Mouse (Mus musculus): ENCODE data around the gene Gprc5d. TPM values are rescaled to one million over a fixed set of nuclear protein-coding genes. Genes with fewer than 3 reads are reported as not detected.

The Gprc5d gene
- total and polyA plus RNA-seq, 3 experiments = not detected

DNA sequence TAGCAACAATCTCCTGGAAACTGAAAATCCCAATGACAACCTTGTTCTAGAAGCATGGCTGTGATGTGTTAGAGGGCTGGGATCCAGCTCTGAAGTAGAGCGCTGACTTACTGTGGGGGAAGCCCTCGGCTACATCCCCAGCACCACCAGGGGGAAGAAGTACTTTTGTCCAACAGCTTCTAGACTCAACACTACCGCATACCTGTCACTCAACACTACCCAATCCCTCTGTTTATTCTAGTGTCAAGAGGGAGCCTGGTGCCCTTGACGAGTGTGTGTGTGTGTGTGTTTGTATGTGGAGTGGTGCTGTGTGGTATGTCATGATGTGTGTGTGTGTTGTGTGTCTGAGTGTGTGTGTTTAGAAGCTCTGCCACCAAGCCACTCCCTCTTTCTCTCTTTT, 39.4 kb upstream of the Gprc5d start:
- DNase-seq (ENCODE audit: extremely low read depth) = no peak
- Histone ChIP-seq H3K4me1 (ENCODE audit: control insufficient read depth in 1 of 2, insufficient read depth in 2 of 2) (peaks cover 0 to 3% of the 10 kb centered on the region in 2 experiments; a peak in 1 of 4 replicates), H3K4me3 (replicated peaks in 1 of 3; ENCODE audit: low read depth in 2 of 3, low read length in 2 of 3, poor library complexity in 1 of 3) (no peak overlapping the region), H3K79me2 (replicated peaks; ENCODE audit: control insufficient read depth, extremely low read depth, insufficient read depth, poor library complexity, severe bottlenecking) (no peaks in the 10 kb centered on the region), H3K9me3 (replicated peaks; ENCODE audit: low read length) (peaks cover 3% of the 10 kb centered on the region), H3K27ac (ENCODE audit: insufficient read depth, low read depth) (no peak overlapping the region), H3K9ac (ENCODE audit: insufficient read depth, low read depth) (no peak overlapping the region), H3K4me2 (ENCODE audit: insufficient read depth, low read depth, poor library complexity, severe bottlenecking) (no peak overlapping the region), H3K36me3 (replicated peaks in 1 of 2; ENCODE audit: control insufficient read depth in 1 of 2, insufficient read depth in 1 of 2, low read length in 1 of 2) (no peaks in the 10 kb centered on the region), H3K27me3 (replicated peaks) (no peaks in the 10 kb centered on the region)
- TF ChIP-seq MEF2A (IDR thresholded peaks at IDR 0.05; ENCODE audit: borderline replicate concordance, low read depth, low read length) = no peak
- TF ChIP-seq TBP (conservative IDR thresholded peaks at IDR 0.05; ENCODE audit: low read depth, low read length) = no peak
- TF ChIP-seq POLR2AphosphoS2 (IDR thresholded peaks at IDR 0.05; ENCODE audit: low read depth, low read length) = no peak
- TF ChIP-seq RAD21 (IDR thresholded peaks at IDR 0.05; ENCODE audit: low read depth, low read length) = no peak
- no peak for TF ChIP-seq ZMIZ1 (IDR thresholded peaks at IDR 0.05; ENCODE audit: low read depth, low read length)
- TF ChIP-seq CHD1 (IDR thresholded peaks at IDR 0.05; ENCODE audit: low read depth, low read length) = no peak
- no peak for TF ChIP-seq MXI1 (IDR thresholded peaks at IDR 0.05; ENCODE audit: low read depth, low read length)
- TF ChIP-seq MYC (IDR thresholded peaks at IDR 0.05; ENCODE audit: low read depth, low read length) = no peak
- no peak for TF ChIP-seq E2F4 (IDR thresholded peaks at IDR 0.05; ENCODE audit: insufficient replicate concordance, low read depth, low read length)
- no peak for TF ChIP-seq PAX5 (IDR thresholded peaks at IDR 0.05; ENCODE audit: low read length)
- no peak for TF ChIP-seq POLR2A (IDR thresholded peaks at IDR 0.05; ENCODE audit: low read depth, low read length)
- TF ChIP-seq BHLHE40 (IDR thresholded peaks at IDR 0.05; ENCODE audit: low read depth, low read length) = no peak
- no peak for TF ChIP-seq UBTF (IDR thresholded peaks at IDR 0.05; ENCODE audit: low read depth, low read length)
- TF ChIP-seq TCF12 (IDR thresholded peaks at IDR 0.05; ENCODE audit: low read depth, low read length) = no peak
- TF ChIP-seq HCFC1 (IDR thresholded peaks at IDR 0.05; ENCODE audit: low read depth, low read length) = no peak
- TF ChIP-seq CHD2 (IDR thresholded peaks at IDR 0.05; ENCODE audit: low read length) = no peak
- TF ChIP-seq SMC3 (IDR thresholded peaks at IDR 0.05; ENCODE audit: low read depth, low read length) = no peak
- no peak for TF ChIP-seq ZNF384 (IDR thresholded peaks at IDR 0.05; ENCODE audit: low read depth, low read length)
- TF ChIP-seq ELF1 (IDR thresholded peaks at IDR 0.05; ENCODE audit: low read depth, low read length) = no peak
- TF ChIP-seq USF1 (IDR thresholded peaks at IDR 0.05; ENCODE audit: low read depth, low read length) = no peak
- dilution Hi-C loops (cut with MboI; ENCODE audit: extremely low pct_ligation_motif_present, extremely low pct_unique_long_range_greater_than_20kb, low sequenced_read_pairs) (no loop called here), in situ Hi-C loops (cut with MboI; ENCODE audit: low pct_ligation_motif_present, low pct_unique_long_range_greater_than_20kb, low sequenced_read_pairs) (loop anchor here (10.0 kb wide), 2 partner anchors 87 to 217 kb away; no protein-coding TSS in a partner anchor)

DNA sequence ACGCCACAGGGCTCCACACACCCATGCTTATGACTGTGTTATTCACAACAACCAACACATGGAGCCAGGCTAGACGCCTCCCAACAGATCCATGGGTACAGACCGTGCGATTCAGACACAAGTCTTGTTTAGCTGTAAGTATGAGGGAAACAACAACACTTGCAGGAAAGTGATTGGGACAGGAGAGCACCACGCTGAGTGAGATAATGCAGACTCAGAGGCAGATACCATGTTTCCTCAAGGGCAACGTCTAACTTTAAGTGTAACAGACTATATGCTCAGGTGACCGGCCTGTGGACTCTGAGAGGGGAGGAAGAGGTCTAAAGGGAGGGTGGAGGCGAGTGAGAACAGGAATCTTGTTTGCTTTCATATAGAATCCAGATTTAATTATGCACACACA, 38.5 kb upstream of the Gprc5d start:
- Histone ChIP-seq H3K9ac (ENCODE audit: insufficient read depth, low read depth) (no peak overlapping the region), H3K27ac (ENCODE audit: insufficient read depth, low read depth) (no peak overlapping the region), H3K4me3 (replicated peaks in 1 of 3; ENCODE audit: low read depth in 2 of 3, low read length in 2 of 3, poor library complexity in 1 of 3) (no peak overlapping the region), H3K9me3 (replicated peaks; ENCODE audit: low read length) (peaks cover 3% of the 10 kb centered on the region), H3K36me3 (replicated peaks in 1 of 2; ENCODE audit: control insufficient read depth in 1 of 2, insufficient read depth in 1 of 2, low read length in 1 of 2) (no peaks in the 10 kb centered on the region), H3K4me1 (ENCODE audit: control insufficient read depth in 1 of 2, insufficient read depth in 2 of 2) (peaks cover 0 to 3% of the 10 kb centered on the region in 2 experiments; a peak in 1 of 4 replicates), H3K4me2 (ENCODE audit: insufficient read depth, low read depth, poor library complexity, severe bottlenecking) (no peak overlapping the region), H3K27me3 (replicated peaks) (no peaks in the 10 kb centered on the region), H3K79me2 (replicated peaks; ENCODE audit: control insufficient read depth, extremely low read depth, insufficient read depth, poor library complexity, severe bottlenecking) (no peaks in the 10 kb centered on the region)
- no peak for DNase-seq (ENCODE audit: extremely low read depth)
- TF ChIP-seq ZC3H11A (IDR thresholded peaks at IDR 0.05; ENCODE audit: low read depth, low read length) (no peak), ZMIZ1 (IDR thresholded peaks at IDR 0.05; ENCODE audit: low read depth, low read length) (no peak), RCOR1 (conservative IDR thresholded peaks at IDR 0.05; ENCODE audit: low read depth, low read length) (no peak), UBTF (IDR thresholded peaks at IDR 0.05; ENCODE audit: low read depth, low read length) (no peak), MEF2A (IDR thresholded peaks at IDR 0.05; ENCODE audit: borderline replicate concordance, low read depth, low read length) (no peak), CHD2 (IDR thresholded peaks at IDR 0.05; ENCODE audit: low read length) (no peak), MYC (IDR thresholded peaks at IDR 0.05; ENCODE audit: low read depth, low read length) (no peak), BHLHE40 (IDR thresholded peaks at IDR 0.05; ENCODE audit: low read depth, low read length) (no peak), ZNF384 (IDR thresholded peaks at IDR 0.05; ENCODE audit: low read depth, low read length) (no peak), IRF4 (IDR thresholded peaks at IDR 0.05; ENCODE audit: low read depth, low read length) (no peak), JUN (IDR thresholded peaks at IDR 0.05; ENCODE audit: insufficient read depth, low read depth, low read length) (no peak), EP300 (IDR thresholded peaks at IDR 0.05; ENCODE audit: low read length) (no peak), TBP (conservative IDR thresholded peaks at IDR 0.05; ENCODE audit: low read depth, low read length) (no peak), MXI1 (IDR thresholded peaks at IDR 0.05; ENCODE audit: low read depth, low read length) (no peak), KAT2A (IDR thresholded peaks at IDR 0.05; ENCODE audit: insufficient replicate concordance, low read length) (no peak), SIN3A (IDR thresholded peaks at IDR 0.05; ENCODE audit: low read length) (no peak), POLR2AphosphoS2 (IDR thresholded peaks at IDR 0.05; ENCODE audit: low read depth, low read length) (no peak), USF2 (conservative IDR thresholded peaks at IDR 0.05; ENCODE audit: low read depth, low read length) (no peak), NRF1 (IDR thresholded peaks at IDR 0.05; ENCODE audit: low read depth, low read length) (no peak), USF1 (IDR thresholded peaks at IDR 0.05; ENCODE audit: low read depth, low read length) (no peak)
- dilution Hi-C loops (cut with MboI; ENCODE audit: extremely low pct_ligation_motif_present, extremely low pct_unique_long_range_greater_than_20kb, low sequenced_read_pairs) (no loop called here), in situ Hi-C loops (cut with MboI; ENCODE audit: low pct_ligation_motif_present, low pct_unique_long_range_greater_than_20kb, low sequenced_read_pairs) (loop anchor here (10.0 kb wide), 2 partner anchors 88 to 218 kb away; no protein-coding TSS in a partner anchor)
